9 mouse cellular contexts compared by ENCODE assay signal in genomic region chr11:113747725-113748380, GRCm38 (mm10). TPM values are rescaled to one million over a fixed set of nuclear protein-coding genes. Genes with fewer than 3 reads are reported as not detected.
DNase-seq lines count a peak whose midpoint lies in the region; ATAC-seq and TF ChIP-seq lines count a peak whose summit lies in the region.
"Had no signal": no experiment of that assay in that cellular context is flagged by ENCODE, and none has a peak within 500 bp of the region (broad histone marks: within the 10 kb centered on the region; RNA-seq: fewer than 3 reads in every experiment).

No protein-coding gene starts in this region.

- peaks cover 30% of the 10 kb centered on the region for H3K36me3 ChIP-seq in kidney, embryonic 15.5 days
- H3K36me3 ChIP-seq in hindbrain, embryonic 11.5 days (ENCODE audit: control insufficient read depth, insufficient read depth, low read length) = peaks cover 6% of the 10 kb centered on the region
- peaks cover 9% of the 10 kb centered on the region for H3K36me3 ChIP-seq in liver, postnatal 0 days (replicated peaks; ENCODE audit: insufficient read depth, low read length)

- WGBS in kidney, embryonic 15.5 days = 81% methylated on average over 11 of the region's 11 CpGs
- WGBS in hindbrain, embryonic 11.5 days = 73% methylated on average over 11 of the region's 11 CpGs
- 68% methylated on average over 11 of the region's 11 CpGs for WGBS in liver, postnatal 0 days (ENCODE audit: insufficient replicate concordance)

- H3K4me3 ChIP-seq in kidney, embryonic 15.5 days (replicated peaks) = peak overlapping the region; percentile 79
- H3K4me3 ChIP-seq in bone marrow macrophage, adult 2 months (ENCODE audit: insufficient read depth, low read length) = peak overlapping the region; percentile 60
- H3K4me3 ChIP-seq in hindbrain, embryonic 11.5 days (ENCODE audit: low read depth, low read length) = peak overlapping the region; percentile 1; the same call in 1 of the 2 replicates
- peak overlapping the region; percentile 72 for H3K4me3 ChIP-seq in liver, postnatal 0 days (ENCODE audit: low read depth, low read length)
- H3K4me3 ChIP-seq: myocyte had no signal

- ATAC-seq in kidney, embryonic 15.5 days (replicated peaks; ENCODE audit: low FRiP score) = no peak
- ATAC-seq in hindbrain, embryonic 11.5 days (ENCODE audit: low FRiP score) = no peak
- no peak for ATAC-seq in liver, postnatal 0 days

- no peaks in the 10 kb centered on the region for H3K27me3 ChIP-seq in kidney, embryonic 15.5 days
- H3K27me3 ChIP-seq in hindbrain, embryonic 11.5 days (ENCODE audit: control insufficient read depth, insufficient read depth, low read length) = no peaks in the 10 kb centered on the region
- no peaks in the 10 kb centered on the region for H3K27me3 ChIP-seq in liver, postnatal 0 days (ENCODE audit: insufficient read depth, low read length)

- TF ChIP-seq POLR2A in bone marrow macrophage, adult 2 months (IDR thresholded peaks at IDR 0.05; ENCODE audit: borderline replicate concordance, low read depth, low read length) = no peak

- H3K4me1 ChIP-seq in kidney, embryonic 15.5 days = peaks cover 46% of the 10 kb centered on the region
- peaks cover 31% of the 10 kb centered on the region for H3K4me1 ChIP-seq in bone marrow macrophage, adult 2 months (ENCODE audit: control insufficient read depth, insufficient read depth, low read length)
- peaks cover 21% of the 10 kb centered on the region for H3K4me1 ChIP-seq in hindbrain, embryonic 11.5 days (replicated peaks; ENCODE audit: control insufficient read depth, insufficient read depth, low read length)
- H3K4me1 ChIP-seq in liver, postnatal 0 days (ENCODE audit: insufficient read depth) = peaks cover 43% of the 10 kb centered on the region

- H3K9ac ChIP-seq in kidney, embryonic 15.5 days = peak overlapping the region; percentile 26; the same call in 1 of the 2 replicates
- no peak overlapping the region; the same call in 1 of the 2 replicates for H3K9ac ChIP-seq in hindbrain, embryonic 11.5 days (ENCODE audit: low read depth, low read length)
- peak overlapping the region; percentile 81 for H3K9ac ChIP-seq in liver, postnatal 0 days (replicated peaks)

- H3K4me2 ChIP-seq in kidney, embryonic 15.5 days = peak overlapping the region; percentile 77
- no peak overlapping the region; the same call in 1 of the 2 replicates for H3K4me2 ChIP-seq in hindbrain, embryonic 11.5 days (replicated peaks; ENCODE audit: low read depth, low read length)
- H3K4me2 ChIP-seq in liver, postnatal 0 days (ENCODE audit: low read depth, low read length) = peak overlapping the region; percentile 97

- no peak for DNase-seq in kidney, postnatal 10 days
- no peak for DNase-seq in hindbrain, embryonic 11.5 days (ENCODE audit: low spot score)
- no peak for DNase-seq in liver, postnatal 0 days
- DNase-seq in cerebellum, postnatal 4 days (ENCODE audit: low spot score in 2 of 2) = no peak
- no peak for DNase-seq in cerebellum, postnatal 36 days
- no peak for DNase-seq in left cerebral cortex, postnatal 10 days (ENCODE audit: extremely low spot score in 1 of 2, low spot score in 2 of 2)

- intact Hi-C loops in left cerebral cortex, postnatal 10 days (cut with DNase I) = no loop called here

- H3K9me3 ChIP-seq in kidney, embryonic 15.5 days (replicated peaks) = no peaks in the 10 kb centered on the region
- H3K9me3 ChIP-seq in hindbrain, embryonic 11.5 days (ENCODE audit: control insufficient read depth, low read length) = no peaks in the 10 kb centered on the region
- H3K9me3 ChIP-seq in liver, postnatal 0 days (ENCODE audit: low read length) = peaks cover 6% of the 10 kb centered on the region

- no peak for TF ChIP-seq CTCF in bone marrow macrophage, adult 2 months (IDR thresholded peaks at IDR 0.05; ENCODE audit: low read depth, low read length)
- no peak for TF ChIP-seq CTCF in liver, postnatal 0 days (IDR thresholded peaks at IDR 0.05; ENCODE audit: low read depth)

- no peak for TF ChIP-seq EP300 in liver, postnatal 0 days (IDR thresholded peaks at IDR 0.05; ENCODE audit: low read depth)

- H3K27ac ChIP-seq in kidney, embryonic 15.5 days = peak overlapping the region; percentile 97
- peak overlapping the region; percentile 93 for H3K27ac ChIP-seq in bone marrow macrophage, adult 2 months (ENCODE audit: insufficient read depth, low read depth, low read length)
- H3K27ac ChIP-seq in hindbrain, embryonic 11.5 days (ENCODE audit: low read depth, low read length) = no peak overlapping the region
- peak overlapping the region; percentile 98 for H3K27ac ChIP-seq in liver, postnatal 0 days (ENCODE audit: low read depth)

RNA-seq across cellular contexts. Expression of gene Cdc42ep4, which starts 3.8 kb away (rescaled TPM):
- polyA plus RNA-seq in kidney, embryonic 15.5 days (2015; fragmentation: Nextera tagmentation; extraction: Ambion mirVana) = 63.7 and 66.7 TPM in 2 replicates
- 18.3 and 20.9 TPM in 2 replicates for polyA plus RNA-seq in bone marrow macrophage, adult 2 months (2012; ENCODE audit: insufficient read depth, insufficient read length, missing spikeins)
- polyA plus RNA-seq in hindbrain, embryonic 11.5 days (2014; fragmentation: Nextera tagmentation; extraction: Ambion mirVana) = 64.5 and 68.6 TPM in 2 replicates
- 12.4 and 13.7 TPM in 2 replicates for polyA plus RNA-seq in liver, postnatal 0 days (2015; fragmentation: Nextera tagmentation; extraction: Ambion mirVana)
- total RNA-seq in left cerebral cortex, postnatal 10 days (2021) = 10 to 100 TPM; 28.1 to 33.8 TPM

RNA-seq across cellular contexts. Expression of gene Cpsf4l, which starts 38.0 kb away (rescaled TPM):
- polyA plus RNA-seq in kidney, embryonic 15.5 days (2015; fragmentation: Nextera tagmentation; extraction: Ambion mirVana) = 0.74 and 1.2 TPM in 2 replicates
- polyA plus RNA-seq in bone marrow macrophage, adult 2 months (2012; ENCODE audit: insufficient read depth, insufficient read length, missing spikeins) = not detected in 2 replicates
- 0.80 and 0.86 TPM in 2 replicates for polyA plus RNA-seq in hindbrain, embryonic 11.5 days (2014; fragmentation: Nextera tagmentation; extraction: Ambion mirVana)
- 0.38 and 0.46 TPM in 2 replicates for polyA plus RNA-seq in liver, postnatal 0 days (2015; fragmentation: Nextera tagmentation; extraction: Ambion mirVana)
- not detected for total RNA-seq in left cerebral cortex, postnatal 10 days (2021)

Comparison
In these comparisons a context has a peak if more than half of its experiments do, and no peak if none do; other contexts are left out.
1. H3K4me3 ChIP-seq: peak in every context shown above with its lines; median percentile 79 in kidney, embryonic 15.5 days; 72 in liver, postnatal 0 days; 60 in bone marrow macrophage, adult 2 months; 1 in hindbrain, embryonic 11.5 days.